Mouse (Mus musculus) hindbrain, embryonic 13.5 days (tissue): Measurements from ENCODE around the gene Kif13a. TPM values are rescaled to one million over a fixed set of nuclear protein-coding genes. Genes with fewer than 3 reads are reported as not detected.

Experiments used
- ATAC-seq: fragments of 200-750 bp; cut with Nextera tagmentation; 2 replicates; pipeline ENCODE4 v1.8.0; 2017; ENCODE audit warnings: moderate TSS enrichment; ENCODE audit not compliant: low FRiP score
- H3K27ac ChIP-seq: fragments of 300-500 bp; sonication (generic); 2 replicates; pipeline ENCODE4 v1.5.1; 2015; ENCODE audit warnings: inconsistent platforms, mild to moderate bottlenecking, moderate library complexity
- H3K27me3 ChIP-seq: fragments of 300-500 bp; sonication (generic); 2 replicates; pipeline ENCODE4 v1.6.1; 2015; ENCODE audit warnings: mild to moderate bottlenecking, inconsistent platforms
- H3K36me3 ChIP-seq: fragments of 300-500 bp; sonication (generic); 2 replicates; pipeline ENCODE4 v1.6.1; 2015; ENCODE audit warnings: mild to moderate bottlenecking, inconsistent platforms
- H3K4me1 ChIP-seq: fragments of 300-500 bp; sonication (generic); replicated peaks from 2 replicates; pipeline ENCODE4 v1.6.1; 2015; ENCODE audit warnings: inconsistent platforms
- H3K4me2 ChIP-seq: fragments of 300-500 bp; sonication (generic); 2 replicates; pipeline ENCODE4 v1.6.1; 2015; ENCODE audit warnings: inconsistent platforms, mild to moderate bottlenecking, moderate library complexity
- H3K4me3 ChIP-seq: fragments of 300-500 bp; sonication (generic); 2 replicates; pipeline ENCODE4 v1.5.1; 2015; ENCODE audit warnings: mild to moderate bottlenecking, inconsistent platforms
- H3K9ac ChIP-seq: fragments of 300-500 bp; sonication (generic); 2 replicates; pipeline ENCODE4 v1.6.1; 2015; ENCODE audit warnings: mild to moderate bottlenecking, inconsistent platforms
- H3K9me3 ChIP-seq: fragments of 300-500 bp; sonication (generic); 2 replicates; pipeline ENCODE4 v1.6.1; 2016; ENCODE audit warnings: inconsistent platforms
- WGBS: fragments of 180-500 bp; shearing (Covaris S2); methylation state at CpG from one replicate; pipeline ENCODE4 v1.1.7; 2015; 5-methylcytosine and 5-hydroxymethylcytosine counted together
- polyA plus RNA-seq: library from polyadenylated mRNA; unstranded; fragments of >200 nt; fragmentation: Nextera tagmentation; extraction: Ambion mirVana; gene quantifications from 2 replicates; pipeline ENCODE4 v1.2.1, GENCODE M21; 2015

Kif13a gene
- polyA plus RNA-seq, result 11.2 and 11.6 TPM in 2 replicates

DNA sequence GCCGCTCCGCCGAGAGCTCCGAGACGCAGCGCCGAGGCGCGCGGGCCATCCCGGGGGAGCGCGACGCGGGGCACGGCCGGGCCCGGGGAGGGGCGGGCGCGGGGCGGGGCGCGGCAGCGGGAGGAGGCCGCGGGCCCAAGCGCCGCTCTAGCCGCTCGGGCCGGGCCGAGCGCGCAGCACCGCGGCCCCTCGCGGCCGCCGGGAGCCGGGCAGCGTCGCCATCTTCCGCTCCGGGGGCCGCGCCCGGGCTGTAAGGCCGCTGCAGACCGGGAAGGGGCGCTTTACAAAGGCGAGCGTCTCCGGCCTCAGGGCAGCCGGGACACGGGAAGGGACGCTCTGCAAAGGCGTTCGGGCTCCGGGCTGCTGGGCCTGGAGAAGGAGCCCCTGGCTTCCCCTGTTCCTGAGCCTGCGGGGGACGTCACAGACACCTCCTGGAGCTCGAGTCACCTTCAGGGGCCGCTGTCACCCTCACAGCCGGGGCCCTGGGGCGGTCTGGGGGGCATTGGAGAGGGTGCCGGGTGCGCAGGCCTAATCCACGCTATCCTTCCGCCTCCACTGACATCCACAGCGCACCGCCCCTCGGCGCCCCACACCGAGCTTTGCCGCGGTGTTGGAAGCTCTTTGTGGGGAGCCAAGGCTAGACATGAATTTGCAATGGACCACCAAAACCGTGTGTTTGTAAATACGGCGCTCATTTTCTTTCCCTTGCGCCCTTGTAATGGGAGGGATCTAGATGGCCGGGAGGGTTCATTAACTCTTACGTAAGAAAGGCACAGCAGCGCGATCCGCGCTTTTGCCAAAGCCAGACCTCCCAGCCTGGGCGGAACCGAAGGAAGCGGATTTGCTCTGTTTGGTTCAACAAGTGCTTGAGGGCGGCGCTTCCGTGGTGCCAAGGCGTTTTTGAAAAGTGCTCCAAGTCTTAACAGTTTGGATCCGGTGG lies at the start of gene Kif13a:
TSS of gene Kif13a (minus strand) at position 149 of the 940 bp plus-strand sequence.
- peaks cover 8% of the 10 kb centered on the region; the same call in 1 of the 2 replicates for H3K36me3 ChIP-seq
- peak; percentile 81 for ATAC-seq
- under 1% methylated on average over 90 of the region's 96 CpGs for WGBS

DNA sequence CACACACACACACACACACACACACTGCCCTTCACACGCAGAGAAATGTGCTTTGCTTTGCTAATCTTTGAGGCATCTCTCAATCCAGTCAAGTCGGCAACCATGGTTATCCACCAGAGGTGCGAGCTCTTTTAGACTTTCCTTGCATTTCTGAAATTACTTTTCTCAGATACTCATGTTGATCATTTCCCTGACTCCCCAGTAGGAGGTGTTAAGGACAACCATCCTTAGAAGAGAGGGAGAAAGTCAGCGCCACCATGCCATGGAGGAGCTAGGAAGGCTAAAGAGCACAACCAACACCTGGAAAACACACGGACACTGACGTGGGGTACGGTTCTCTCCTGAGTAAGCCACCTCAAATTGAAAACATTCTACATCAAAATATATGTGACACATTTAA lies 46.9 kb upstream of the Kif13a start:
- no peaks in the 10 kb centered on the region for H3K36me3 ChIP-seq
- no peaks in the 10 kb centered on the region for H3K9me3 ChIP-seq
- H3K27ac ChIP-seq, result no peak overlapping the region
- WGBS, result 94% methylated on average over 7 of the region's 7 CpGs
- H3K4me1 ChIP-seq, result peaks cover 12% of the 10 kb centered on the region
- no peaks in the 10 kb centered on the region for H3K27me3 ChIP-seq
- no peak overlapping the region for H3K4me3 ChIP-seq
- H3K4me2 ChIP-seq, result no peak overlapping the region
- H3K9ac ChIP-seq, result no peak overlapping the region
- no peak for ATAC-seq

More for the DNA sequence above, at the start of gene Kif13a:
- Histone ChIP-seq H3K9me3 (no peaks in the 10 kb centered on the region), H3K4me1 (peaks cover 30% of the 10 kb centered on the region), H3K27ac (peak within 1 kb of the TSS; percentile 98), H3K4me2 (peak within 1 kb of the TSS; percentile 81), H3K27me3 (0 out of 2 replicates have a peak, but pooled peaks cover 10% of the 10 kb centered on the region), H3K9ac (peak within 1 kb of the TSS; percentile 92), H3K4me3 (peak within 1 kb of the TSS; percentile 81)

DNA sequence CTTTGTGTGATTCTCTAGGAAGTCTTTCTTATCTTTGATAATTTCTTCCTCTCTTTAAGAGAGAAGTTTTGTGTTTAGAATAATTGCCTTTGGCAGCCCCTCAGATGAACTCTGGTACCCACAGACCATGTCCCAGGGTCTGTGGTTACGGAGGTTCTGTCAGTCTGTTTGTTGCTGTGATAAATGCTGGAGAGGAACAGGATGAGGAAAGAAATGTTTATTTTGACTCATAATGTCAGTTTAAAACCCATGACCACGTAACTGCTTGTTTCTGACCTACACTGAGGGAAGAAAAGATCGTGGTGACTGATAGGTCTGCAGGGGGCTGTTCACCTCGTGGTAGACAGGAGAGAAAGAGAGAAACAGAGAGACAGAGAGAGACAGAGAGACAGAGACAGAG lies 46.3 kb upstream of the Kif13a start:
- H3K9me3 ChIP-seq, result no peaks in the 10 kb centered on the region
- H3K9ac ChIP-seq, result no peak overlapping the region
- WGBS, result 18% methylated on average over 4 of the region's 4 CpGs
- peak overlapping the region; percentile 59 for H3K4me2 ChIP-seq
- H3K4me1 ChIP-seq, result peaks cover 12% of the 10 kb centered on the region
- peak overlapping the region; percentile 87; the same call in 1 of the 2 replicates for H3K27ac ChIP-seq
- ATAC-seq, result no peak
- H3K27me3 ChIP-seq, result no peaks in the 10 kb centered on the region
- no peak overlapping the region for H3K4me3 ChIP-seq
- H3K36me3 ChIP-seq, result no peaks in the 10 kb centered on the region

DNA sequence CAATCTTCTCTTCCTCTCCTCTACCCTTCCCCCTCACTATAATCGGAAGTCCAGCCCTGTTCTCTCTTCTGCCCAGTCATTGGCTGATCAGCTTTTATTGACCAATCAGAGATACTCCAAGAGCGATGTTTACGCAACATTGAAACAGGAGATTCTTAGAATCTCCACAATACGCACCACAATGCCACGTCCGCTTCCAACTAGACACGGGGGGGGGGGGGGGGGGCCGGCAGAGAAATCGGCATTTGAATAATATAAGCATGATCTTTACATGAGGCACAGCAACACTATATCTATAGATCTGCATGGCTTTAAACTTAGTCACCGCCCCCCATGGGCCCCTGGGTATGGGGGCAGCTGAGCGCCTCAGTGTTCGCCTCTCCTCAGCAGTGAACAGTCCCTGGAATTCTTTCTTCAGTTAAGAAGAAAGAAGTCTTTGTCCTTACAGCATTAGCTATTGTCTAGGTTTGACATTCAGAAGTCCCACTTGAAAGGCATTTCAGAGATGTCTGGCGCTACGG lies 45.4 kb upstream of the Kif13a start:
- H3K9ac ChIP-seq, result peak overlapping the region; percentile 58
- H3K4me2 ChIP-seq, result peak overlapping the region; percentile 59
- H3K36me3 ChIP-seq, result no peaks in the 10 kb centered on the region
- no peaks in the 10 kb centered on the region for H3K27me3 ChIP-seq
- H3K4me1 ChIP-seq, result peaks cover 12% of the 10 kb centered on the region
- H3K27ac ChIP-seq, result peak overlapping the region; percentile 87
- ATAC-seq, result peak; percentile 96
- H3K4me3 ChIP-seq, result peak overlapping the region; percentile 40
- H3K9me3 ChIP-seq, result no peaks in the 10 kb centered on the region
- WGBS, result 18% methylated on average over 14 of the region's 14 CpGs

DNA sequence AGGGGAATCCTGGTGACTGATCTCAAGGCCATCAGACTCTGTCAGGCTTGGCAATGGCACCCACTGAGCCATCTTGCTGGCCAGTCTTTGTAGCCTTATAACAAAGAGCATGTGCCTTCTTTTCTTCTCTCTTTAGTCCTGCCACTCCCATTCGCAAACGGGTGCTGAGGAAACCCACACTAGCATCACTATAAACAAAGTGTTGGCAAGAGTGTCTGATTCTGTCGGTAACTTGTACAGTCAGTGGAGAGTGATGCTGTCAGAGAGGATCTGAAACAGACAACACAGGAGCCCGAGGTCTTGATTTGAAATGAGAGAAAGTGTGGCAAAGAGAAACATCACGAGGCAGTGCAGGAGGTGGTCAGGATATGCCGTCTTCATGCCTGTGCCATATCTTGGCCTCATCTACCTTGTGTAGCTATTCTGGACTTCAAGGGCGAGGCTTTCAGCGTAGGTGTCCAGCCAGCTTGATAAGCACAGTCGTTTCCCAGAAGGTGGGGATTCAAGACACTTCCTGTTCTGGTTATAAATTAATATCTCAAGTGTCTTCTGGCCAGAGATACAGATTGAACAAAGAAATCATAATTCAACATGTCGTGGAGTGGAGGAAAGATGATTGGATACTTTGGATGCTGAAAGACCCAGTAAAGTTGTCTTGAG lies 40.7 kb upstream of the Kif13a start:
- 80% methylated on average over 10 of the region's 10 CpGs for WGBS
- ATAC-seq, result no peak
- Histone ChIP-seq H3K4me1 (peaks cover 14% of the 10 kb centered on the region), H3K9ac (no peak overlapping the region), H3K27me3 (no peaks in the 10 kb centered on the region), H3K4me3 (no peak overlapping the region), H3K27ac (no peak overlapping the region), H3K4me2 (no peak overlapping the region), H3K36me3 (no peaks in the 10 kb centered on the region), H3K9me3 (no peaks in the 10 kb centered on the region)

DNA sequence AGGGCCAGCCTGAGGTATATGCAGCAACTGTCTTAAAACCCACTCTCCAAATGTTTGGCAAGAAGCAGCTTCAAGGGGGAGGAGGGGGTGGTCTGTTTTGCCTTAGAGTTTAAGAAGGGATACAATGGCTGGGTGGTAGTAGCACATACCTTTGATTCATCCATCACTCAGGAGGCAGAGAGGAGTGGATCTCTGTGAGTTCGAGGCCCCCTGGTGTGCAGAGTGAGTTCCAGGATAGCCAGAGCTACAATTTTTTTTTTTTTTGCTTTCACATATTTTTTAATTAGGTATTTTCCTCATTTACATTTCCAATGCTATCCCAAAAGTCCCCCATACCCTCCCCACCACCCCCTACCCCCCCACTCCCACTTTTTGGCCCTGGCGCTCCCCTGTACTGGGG lies 39.0 kb upstream of the Kif13a start:
- no peak overlapping the region for H3K27ac ChIP-seq
- 92% methylated on average over 2 of the region's 2 CpGs for WGBS

DNA sequence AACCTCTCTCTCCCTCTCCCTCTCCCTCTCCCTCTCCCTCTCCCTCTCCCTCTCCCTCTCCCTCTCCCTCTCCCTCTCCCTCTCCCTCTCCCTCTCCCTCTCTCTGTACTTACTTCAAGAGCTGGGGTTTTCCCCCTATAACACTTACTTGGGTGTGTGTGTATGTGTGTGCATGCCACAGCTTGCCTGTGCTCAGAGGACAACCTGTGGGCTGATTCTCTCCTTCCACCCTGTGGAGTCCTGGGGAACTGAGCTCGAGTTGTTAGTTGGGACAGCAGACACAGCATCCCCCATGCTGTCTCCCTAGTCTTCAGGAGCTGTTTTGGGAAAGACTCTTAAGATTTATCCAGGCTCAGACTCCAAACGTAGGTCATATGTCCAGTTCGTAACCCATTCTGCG lies 37.6 kb upstream of the Kif13a start:
- H3K9ac ChIP-seq, result no peak overlapping the region
- no peak overlapping the region for H3K4me2 ChIP-seq
- 77% methylated on average over 4 of the region's 4 CpGs for WGBS
- ATAC-seq, result no peak
- no peak overlapping the region for H3K4me3 ChIP-seq
- H3K9me3 ChIP-seq, result no peaks in the 10 kb centered on the region
- H3K4me1 ChIP-seq, result peaks cover 11% of the 10 kb centered on the region; the same call in 1 of the 2 replicates
- H3K27me3 ChIP-seq, result no peaks in the 10 kb centered on the region
- no peak overlapping the region for H3K27ac ChIP-seq
- H3K36me3 ChIP-seq, result no peaks in the 10 kb centered on the region

More for the DNA sequence above, 39.0 kb upstream of the Kif13a start:
- H3K9ac ChIP-seq, result no peak overlapping the region
- H3K4me2 ChIP-seq, result no peak overlapping the region
- no peaks in the 10 kb centered on the region for H3K9me3 ChIP-seq
- ATAC-seq, result no peak
- H3K4me1 ChIP-seq, result peaks cover 11% of the 10 kb centered on the region; the same call in 1 of the 2 replicates
- no peaks in the 10 kb centered on the region for H3K36me3 ChIP-seq
- H3K27me3 ChIP-seq, result no peaks in the 10 kb centered on the region
- H3K4me3 ChIP-seq, result no peak overlapping the region

DNA sequence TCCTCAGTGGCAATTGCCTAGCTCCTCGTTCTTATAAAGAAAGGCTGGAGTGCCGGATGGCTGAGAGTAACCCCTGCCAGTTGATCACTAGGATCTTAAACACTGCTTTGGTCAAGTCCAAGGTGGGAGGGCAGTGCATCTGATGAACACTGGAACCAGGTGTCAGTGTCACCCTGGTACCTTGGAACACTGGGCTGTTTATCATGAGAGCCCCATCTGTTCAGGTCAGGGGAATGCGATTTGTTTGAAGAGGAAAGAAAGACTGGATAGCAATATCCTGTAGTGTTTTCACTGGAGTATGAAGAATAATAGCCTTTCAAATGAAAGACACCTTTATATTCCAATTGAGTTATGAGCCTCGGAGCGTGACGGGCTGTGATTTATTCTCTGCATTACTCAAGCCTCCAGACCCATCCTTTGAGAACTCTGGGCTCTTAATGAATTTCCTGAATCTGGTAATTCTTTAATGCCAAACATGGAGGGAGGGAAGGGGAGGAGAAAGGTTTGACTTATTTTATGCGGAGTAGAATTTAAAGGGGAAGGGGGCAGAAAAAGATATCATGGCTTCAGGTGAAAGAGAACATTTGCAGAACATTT lies 31.3 kb upstream of the Kif13a start:
- Histone ChIP-seq H3K27me3 (no peaks in the 10 kb centered on the region), H3K4me2 (no peak overlapping the region), H3K9me3 (no peaks in the 10 kb centered on the region), H3K27ac (peak overlapping the region; percentile 78), H3K4me3 (no peak overlapping the region), H3K36me3 (no peaks in the 10 kb centered on the region), H3K4me1 (peaks cover 17% of the 10 kb centered on the region), H3K9ac (peak overlapping the region; percentile 21; the same call in 1 of the 2 replicates)
- WGBS, result 46% methylated on average over 7 of the region's 7 CpGs
- no peak for ATAC-seq

DNA sequence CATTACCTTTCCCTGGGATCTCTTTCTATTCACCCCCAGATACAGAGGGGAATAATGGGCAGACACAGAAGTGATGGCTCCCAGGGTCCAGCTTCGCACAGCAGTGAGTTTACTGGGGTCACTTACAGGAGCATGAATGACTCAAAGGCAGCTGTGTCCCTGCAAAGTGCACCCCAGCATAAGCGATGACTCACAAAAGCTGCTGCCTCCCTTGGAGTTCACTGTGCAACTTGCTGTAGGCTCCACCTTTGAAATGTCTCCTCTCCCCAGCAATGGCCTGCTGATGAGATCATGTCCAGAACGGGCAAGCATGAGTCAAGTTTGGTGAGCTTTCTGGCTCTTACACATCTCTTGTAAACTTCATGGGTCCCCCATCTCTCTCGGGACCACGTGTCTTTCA lies 29.5 kb upstream of the Kif13a start:
- no peak for ATAC-seq
- H3K36me3 ChIP-seq, result no peaks in the 10 kb centered on the region
- no peaks in the 10 kb centered on the region for H3K9me3 ChIP-seq
- no peak overlapping the region for H3K4me2 ChIP-seq
- H3K4me3 ChIP-seq, result no peak overlapping the region
- no peaks in the 10 kb centered on the region for H3K27me3 ChIP-seq
- H3K9ac ChIP-seq, result no peak overlapping the region
- peaks cover 13% of the 10 kb centered on the region for H3K4me1 ChIP-seq
- 94% methylated on average over 5 of the region's 5 CpGs for WGBS
- H3K27ac ChIP-seq, result no peak overlapping the region

DNA sequence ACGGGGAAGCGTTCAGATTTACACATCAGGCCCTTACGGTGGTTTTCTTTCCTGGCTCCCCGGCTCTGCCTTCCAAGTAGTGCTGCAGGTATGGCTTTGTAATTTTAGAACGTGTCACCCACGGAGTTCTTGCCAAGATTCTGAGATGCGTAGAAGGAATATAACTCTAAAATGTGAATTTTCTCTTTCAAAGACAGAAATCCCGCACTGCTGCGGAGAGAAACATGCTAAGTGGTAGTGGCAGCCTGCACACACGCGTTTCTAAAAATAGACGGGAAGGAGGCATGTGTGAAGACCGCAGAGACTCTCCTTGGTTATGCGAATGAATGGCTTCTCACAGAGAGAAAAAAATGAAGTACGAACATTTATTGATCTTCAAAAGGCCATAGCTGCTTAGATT lies 21.5 kb upstream of the Kif13a start:
- H3K27me3 ChIP-seq, result no peaks in the 10 kb centered on the region
- no peak overlapping the region for H3K4me2 ChIP-seq
- H3K4me3 ChIP-seq, result no peak overlapping the region
- H3K4me1 ChIP-seq, result 0 out of 2 replicates have a peak, but pooled peaks cover under 1% of the 10 kb centered on the region
- no peak for ATAC-seq
- WGBS, result 87% methylated on average over 15 of the region's 15 CpGs
- H3K27ac ChIP-seq, result no peak overlapping the region
- no peaks in the 10 kb centered on the region for H3K9me3 ChIP-seq
- H3K36me3 ChIP-seq, result no peaks in the 10 kb centered on the region
- H3K9ac ChIP-seq, result no peak overlapping the region

DNA sequence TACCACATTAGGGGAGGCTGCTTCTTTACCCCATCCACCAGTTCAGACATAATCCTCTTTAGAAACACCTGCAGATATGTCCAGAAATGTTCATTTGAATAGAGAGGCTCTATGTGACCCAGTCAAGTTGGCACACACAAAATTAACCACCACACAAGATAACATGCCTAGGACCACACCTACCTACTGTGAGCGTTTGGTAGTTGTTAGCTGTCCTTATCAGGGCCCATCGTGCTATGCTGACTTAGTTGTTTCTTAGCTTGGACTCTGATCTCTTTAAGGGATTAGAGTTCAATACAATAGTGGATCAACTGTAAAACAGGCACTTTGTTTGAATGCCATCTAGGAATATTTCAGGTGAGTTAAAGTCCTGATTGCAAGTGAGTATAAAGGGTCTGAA lies 20.1 kb upstream of the Kif13a start:
- H3K27ac ChIP-seq, result no peak overlapping the region
- ATAC-seq, result no peak
- 0 out of 2 replicates have a peak, but pooled peaks cover 5% of the 10 kb centered on the region for H3K4me1 ChIP-seq
- H3K4me2 ChIP-seq, result no peak overlapping the region
- H3K9ac ChIP-seq, result no peak overlapping the region
- H3K9me3 ChIP-seq, result no peaks in the 10 kb centered on the region
- no peaks in the 10 kb centered on the region for H3K27me3 ChIP-seq
- 95% methylated on average over 2 of the region's 2 CpGs for WGBS
- H3K4me3 ChIP-seq, result no peak overlapping the region
- H3K36me3 ChIP-seq, result no peaks in the 10 kb centered on the region

DNA sequence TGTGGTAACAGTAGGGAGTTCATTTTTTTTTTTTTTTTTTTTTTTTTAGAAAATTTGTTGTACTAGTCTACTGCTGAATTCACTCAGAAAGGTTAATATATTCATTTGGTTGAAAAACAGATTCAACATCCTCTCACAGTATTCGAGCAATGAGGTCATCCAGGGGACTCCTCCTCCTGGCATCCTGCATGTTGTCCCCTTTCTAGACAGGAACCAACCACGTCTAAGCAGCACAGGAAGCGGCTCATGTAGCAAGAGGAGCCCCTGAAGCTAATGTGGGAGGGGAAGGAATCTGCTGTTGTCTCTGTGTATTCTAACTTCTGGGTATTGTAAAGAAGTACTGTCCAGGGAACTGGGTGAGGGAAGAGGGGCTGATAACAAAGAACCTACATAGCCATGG lies 18.4 kb upstream of the Kif13a start:
- Histone ChIP-seq H3K27me3 (no peaks in the 10 kb centered on the region), H3K9me3 (no peaks in the 10 kb centered on the region), H3K4me3 (no peak overlapping the region), H3K4me2 (no peak overlapping the region), H3K9ac (no peak overlapping the region), H3K36me3 (no peaks in the 10 kb centered on the region), H3K27ac (no peak overlapping the region), H3K4me1 (0 out of 2 replicates have a peak, but pooled peaks cover 5% of the 10 kb centered on the region)
- ATAC-seq, result no peak
- WGBS, result 74% methylated on average over 3 of the region's 3 CpGs
